Mouse (Mus musculus) CH12.LX (cell line): ENCODE measurements at regions not wholly inside any gene's neighbourhood (a gene's known extent, or its start where the extent isn't known, plus 50 kb on each side); places are given as distances from the start of the nearest gene placed in this dataset.

ENCODE experiments used
- CTCF ChIP-seq, 2 experiments: IDR thresholded peaks in 1 of 2; conservative IDR thresholded peaks in 1 of 2; 2 replicates each; pipeline ENCODE4 v1.5.1; 2011 to 2012; ENCODE audit warnings: low read depth in 2 of 2, low read length in 2 of 2, improper control_type of control experiment in 1 of 2, inconsistent platforms in 1 of 2, mild to moderate bottlenecking in 1 of 2, moderate library complexity in 1 of 2
- EP300 ChIP-seq: IDR thresholded peaks from 2 replicates; pipeline ENCODE4 v1.6.1; 2011; ENCODE audit warnings: low read length, improper control_type of control experiment
- MXI1 ChIP-seq: IDR thresholded peaks from 2 replicates; pipeline ENCODE4 v1.6.1; 2011; ENCODE audit warnings: mild to moderate bottlenecking, low read depth, low read length, improper control_type of control experiment
- POLR2A ChIP-seq: IDR thresholded peaks from 2 replicates; pipeline ENCODE4 v1.6.1; 2011; ENCODE audit warnings: low read depth, mild to moderate bottlenecking, improper control_type of control experiment, low read length

- TF ChIP-seq CTCF (conservative IDR thresholded peaks at IDR 0.05 in 1 of 2, IDR thresholded peaks at IDR 0.05 in 1 of 2; ENCODE audit: low read depth in 2 of 2, low read length in 2 of 2) (no peak), EP300 (no peak), POLR2A (no peak), MXI1 (no peak)
These were observed 197.3 kb upstream of the Irx3 start for GRCm38 (mm10) chr8:91999189-91999588.
